Mouse (Mus musculus): Measurements from ENCODE around the gene Ucp3.
"Not testable (repeated sequence)": the region's sequence is repeated elsewhere in the genome, so short reads cannot be mapped to it uniquely, and the experiment has no call there.

DNA sequence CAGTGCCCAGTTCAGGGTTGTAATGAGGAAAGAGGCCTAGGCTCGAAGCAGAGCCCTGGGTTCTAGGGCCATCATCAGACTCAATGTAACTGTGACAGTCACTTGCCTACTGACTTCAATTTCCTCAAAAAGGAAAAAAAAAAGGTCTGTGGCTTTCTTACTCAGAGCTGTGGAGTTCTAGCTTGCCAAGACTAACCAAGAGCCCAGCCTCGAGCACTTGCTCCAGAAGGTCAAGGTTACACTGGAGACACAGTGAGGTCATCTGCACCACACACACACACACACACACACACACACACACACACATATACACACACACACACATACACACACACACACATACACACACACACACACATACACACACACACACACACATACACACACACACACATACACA, 9.3 kb downstream of the Ucp3 start:
- TF ChIP-seq CTCF (IDR thresholded peaks at IDR 0.05; ENCODE audit: control insufficient read depth, insufficient read depth, insufficient read length); MAX (IDR thresholded peaks at IDR 0.05); USF1 (IDR thresholded peaks at IDR 0.05; ENCODE audit: low read depth); CEBPB (IDR thresholded peaks at IDR 0.05; ENCODE audit: low read depth): not testable (repeated sequence)
